1 mouse cellular context compared by ENCODE assay signal in the genomic region with DNA sequence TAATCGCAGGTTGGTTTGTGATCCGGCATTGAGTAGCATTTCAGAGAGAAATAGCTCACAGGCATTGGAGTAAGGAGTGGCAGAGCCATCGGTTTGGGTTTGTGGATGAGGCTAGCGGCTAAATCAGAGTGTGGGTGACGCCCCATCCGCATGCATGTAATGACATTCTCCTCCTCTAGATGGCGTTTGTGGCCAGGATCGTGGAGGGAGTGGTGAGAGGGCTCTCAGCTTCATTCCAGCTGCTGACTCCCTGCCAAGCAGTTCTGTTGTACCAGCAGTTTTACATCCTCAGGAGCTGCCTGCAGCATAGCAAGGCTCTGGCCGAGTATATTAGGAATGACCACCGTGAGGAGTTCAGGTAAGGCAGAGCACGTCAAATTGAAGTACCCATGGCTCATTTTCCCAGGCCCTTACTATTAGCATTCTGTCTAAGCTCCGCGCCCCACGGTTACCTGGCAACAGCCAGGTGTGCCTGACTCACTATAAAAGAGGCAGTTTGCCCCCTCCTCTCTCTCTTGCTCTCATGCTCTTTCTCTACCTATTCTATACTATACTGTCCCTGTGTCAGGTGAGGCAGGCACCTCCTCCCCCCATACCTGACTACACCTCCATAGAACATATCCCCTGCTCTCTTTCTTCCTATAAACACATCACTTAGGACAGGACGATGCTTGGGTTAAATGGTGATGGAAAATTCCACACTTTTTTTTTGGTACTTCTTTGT.
TF ChIP-seq lines count a peak whose summit lies in the region.

No protein-coding gene starts in this region.

TF ChIP-seq in C2C12, 6 proteins besides CTCF, POLR2A, EP300 and RAD21 (continued from another document):
- TF ChIP-seq FOSL1 (IDR thresholded peaks at IDR 0.05; ENCODE audit: insufficient read depth, low read length, poor library complexity, severe bottlenecking) (no peak), USF1 (IDR thresholded peaks at IDR 0.05; ENCODE audit: low read depth) (no peak), MYOG (IDR thresholded peaks at IDR 0.05; ENCODE audit: control insufficient read depth, extremely low read depth, insufficient read length) (no peak), MAX (IDR thresholded peaks at IDR 0.05) (no peak)
